Mouse (Mus musculus) CD4-positive, CD25-positive, alpha-beta regulatory T cell, adult 4 months (primary cell): ENCODE measurements at regions not wholly inside any gene's neighbourhood (a gene's known extent, or its start where the extent isn't known, plus 50 kb on each side); places are given as distances from the start of the nearest gene placed in this dataset.

Source experiments
- ATAC-seq: one replicate; pipeline ENCODE4 v1.8.0; 2017

DNA sequence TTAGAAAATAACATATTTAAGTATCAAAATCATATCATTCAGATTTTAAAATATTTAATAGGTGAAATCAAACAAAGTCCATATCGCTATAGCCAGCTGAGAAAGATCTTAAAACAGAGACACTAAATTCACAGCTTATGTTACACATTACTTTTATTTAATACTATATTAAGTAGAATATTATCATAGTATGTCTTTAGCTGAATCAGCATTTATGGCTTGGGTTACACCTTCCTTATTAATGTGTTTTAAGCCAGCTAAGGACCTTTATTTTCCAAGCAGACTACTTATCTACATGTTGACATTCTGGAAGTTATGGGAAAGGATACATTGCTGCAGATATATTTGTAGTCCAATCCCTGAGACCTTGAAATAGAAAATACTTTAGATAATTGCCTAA is 684.9 kb upstream of the Adgrl4 start:
- ATAC-seq, result no peak

DNA sequence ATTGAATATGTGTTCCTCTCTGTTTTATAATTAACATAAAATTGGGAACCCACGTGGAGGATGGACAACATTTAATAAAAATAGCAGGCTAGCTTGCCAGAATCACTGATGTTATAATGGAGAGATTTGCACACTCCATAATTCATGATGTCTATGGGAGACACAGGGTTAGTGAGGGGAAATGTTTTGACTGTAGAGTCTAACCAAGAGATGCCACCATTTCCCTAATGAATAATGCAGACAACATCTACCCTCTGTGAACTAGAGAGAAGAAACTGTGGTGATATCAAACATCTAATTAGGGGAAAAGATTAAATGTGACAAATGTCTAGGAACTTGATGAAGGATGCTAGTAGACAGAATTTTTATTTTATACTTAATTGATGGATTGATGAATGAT is 677.8 kb upstream of the Adgrl4 start:
- no peak for ATAC-seq

DNA sequence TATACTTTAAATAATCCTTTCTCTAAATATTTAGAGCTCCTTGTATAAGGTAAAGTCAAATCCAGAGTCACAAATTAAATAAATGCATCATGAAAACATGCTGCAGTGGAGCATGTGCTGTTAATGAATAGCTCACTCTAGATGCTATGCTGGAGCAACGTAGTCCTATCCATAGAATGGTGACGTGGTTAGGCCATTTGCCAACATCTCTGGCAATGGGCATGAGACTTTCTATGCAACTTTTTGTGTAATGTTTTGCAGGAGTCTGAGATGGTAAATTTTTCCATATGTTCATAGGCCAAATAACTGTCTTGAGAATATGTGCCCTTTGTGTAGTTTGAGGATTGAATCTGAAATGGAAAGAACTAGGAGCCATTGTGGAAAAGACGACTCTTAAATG is 653.1 kb upstream of the Adgrl4 start:
- no peak for ATAC-seq

DNA sequence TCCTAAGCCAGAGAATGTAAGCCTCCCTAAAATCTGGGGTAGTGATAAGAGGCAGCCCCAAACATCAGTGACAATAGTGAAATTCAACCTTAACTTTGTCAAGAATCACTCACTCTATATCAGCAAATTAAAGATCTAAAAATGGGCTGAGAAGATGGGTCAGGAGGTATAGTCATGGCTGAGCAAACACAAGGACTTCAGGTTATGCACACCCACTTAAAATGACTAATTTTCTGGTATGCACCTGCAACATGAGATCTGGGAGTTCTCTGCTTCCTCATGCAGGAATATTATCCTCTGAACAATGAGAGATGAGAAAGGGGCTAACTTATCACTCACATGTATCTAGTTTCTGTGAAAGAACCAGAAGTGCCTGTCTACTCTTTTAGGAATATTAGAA is 619.9 kb upstream of the Adgrl4 start:
- no peak for ATAC-seq

DNA sequence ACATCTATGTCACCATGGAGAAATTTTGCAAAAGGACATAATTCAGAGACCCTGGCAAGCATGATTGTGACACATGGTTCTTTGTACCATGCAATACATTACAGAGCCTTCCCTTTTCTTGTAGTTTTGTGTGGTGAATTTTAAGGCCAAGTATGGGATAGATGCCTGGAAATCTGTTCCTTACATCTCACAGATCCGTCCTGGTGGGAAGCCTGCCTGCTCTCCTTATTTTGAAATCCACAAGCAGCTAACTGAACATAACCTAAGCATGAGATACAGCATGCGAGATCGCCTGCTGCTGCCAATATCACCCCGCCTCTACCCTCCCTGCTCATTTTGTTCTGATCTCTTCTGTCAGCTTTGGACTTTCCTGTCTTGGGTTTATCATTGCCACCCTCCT is 618.3 kb upstream of the Adgrl4 start:
- no peak for ATAC-seq

DNA sequence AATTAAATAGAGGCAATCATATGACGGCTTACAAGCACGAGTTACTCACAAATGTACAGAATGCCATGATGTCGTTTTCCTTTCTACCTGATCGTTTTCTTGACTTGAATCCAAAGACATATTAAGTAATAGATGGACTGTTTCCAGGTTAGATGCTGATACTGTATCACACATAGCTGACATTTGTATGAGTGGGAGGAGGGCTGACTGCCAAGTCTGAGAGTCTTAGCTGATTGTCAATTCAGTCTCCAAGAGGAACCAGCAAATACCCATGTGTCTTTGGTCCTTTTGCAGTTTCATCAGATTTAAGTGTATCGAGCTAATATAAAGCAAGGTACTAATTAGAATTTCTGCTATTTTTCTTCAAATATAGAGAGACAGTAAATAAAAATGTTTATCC is 617.6 kb upstream of the Adgrl4 start:
- no peak for ATAC-seq

DNA sequence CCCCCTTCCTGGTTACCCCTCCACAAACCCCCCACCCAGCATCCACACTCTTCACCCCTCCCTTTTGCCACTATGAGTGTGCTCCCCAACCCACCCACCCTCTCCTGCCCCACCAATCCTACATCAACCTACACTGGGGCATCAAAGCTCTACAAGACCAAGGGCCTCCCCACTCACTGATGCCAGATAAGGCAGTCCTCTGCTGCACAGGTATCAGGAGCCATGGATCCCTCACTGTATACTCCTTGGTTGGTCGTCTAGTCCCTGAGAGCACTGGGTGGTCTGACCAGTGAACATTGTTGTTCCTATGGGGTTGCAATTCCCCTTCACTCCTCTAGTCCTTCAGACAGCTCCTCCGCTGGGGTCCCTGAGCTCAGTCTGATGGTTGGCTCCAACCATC is 591.7 kb upstream of the Adgrl4 start:
- ATAC-seq, result no peak

DNA sequence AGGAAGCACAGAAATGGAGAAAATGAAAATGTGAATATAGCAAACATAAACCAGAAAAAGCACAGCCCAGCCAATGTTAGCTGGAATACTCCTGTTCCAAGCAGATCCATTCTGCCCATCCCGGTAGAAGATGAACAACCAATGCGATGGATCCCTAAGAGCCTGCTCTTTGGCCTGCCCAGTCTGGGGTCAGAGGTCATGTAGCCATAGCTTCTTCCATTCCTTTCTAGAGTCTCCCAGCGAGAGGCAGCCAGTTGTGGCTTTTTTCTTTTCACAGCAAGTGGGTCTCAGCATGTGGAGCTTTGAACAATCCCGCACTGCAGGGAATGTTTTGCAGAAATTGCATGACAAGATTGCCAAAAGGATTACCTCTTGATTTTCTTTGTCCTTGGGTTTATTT is 585.6 kb upstream of the Adgrl4 start:
- no peak for ATAC-seq

DNA sequence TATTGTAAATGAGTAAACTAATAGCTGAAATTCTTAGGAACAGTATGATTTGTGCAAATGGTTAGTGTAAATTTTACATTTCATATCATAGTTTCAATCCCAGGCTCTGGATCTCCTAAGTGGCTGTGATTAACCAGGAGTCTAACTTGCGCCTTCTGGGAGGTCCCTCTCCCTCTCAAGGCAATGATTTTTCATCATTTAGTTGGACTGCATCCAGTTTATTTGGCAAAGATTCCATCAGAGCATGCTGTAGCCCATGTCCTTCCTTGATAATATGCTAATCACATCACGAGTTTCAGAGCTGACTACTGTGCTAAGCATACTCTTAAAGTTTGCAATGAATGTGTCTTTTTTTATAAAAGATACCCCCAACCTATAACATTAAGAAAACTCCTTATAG is 541.0 kb upstream of the Adgrl4 start:
- no peak for ATAC-seq

DNA sequence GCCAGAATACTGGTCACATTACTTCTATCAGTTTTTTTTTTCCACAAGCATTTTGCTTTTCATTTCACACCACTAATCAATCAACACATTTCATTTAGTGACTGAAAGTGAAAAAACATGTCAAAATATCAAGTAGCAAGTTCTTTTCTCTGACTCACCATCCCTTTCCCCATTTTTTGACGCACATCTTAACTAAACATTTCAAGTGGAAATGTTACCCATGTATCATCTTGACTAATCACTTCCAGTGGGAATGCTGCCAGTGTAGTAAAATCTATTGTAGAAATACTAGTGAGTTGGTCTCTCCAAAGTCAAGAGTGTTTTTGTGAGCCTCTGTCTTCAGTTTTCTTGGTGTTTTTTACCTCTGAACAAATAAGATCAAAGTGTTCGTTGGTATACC is 527.6 kb upstream of the Adgrl4 start:
- ATAC-seq, result no peak

DNA sequence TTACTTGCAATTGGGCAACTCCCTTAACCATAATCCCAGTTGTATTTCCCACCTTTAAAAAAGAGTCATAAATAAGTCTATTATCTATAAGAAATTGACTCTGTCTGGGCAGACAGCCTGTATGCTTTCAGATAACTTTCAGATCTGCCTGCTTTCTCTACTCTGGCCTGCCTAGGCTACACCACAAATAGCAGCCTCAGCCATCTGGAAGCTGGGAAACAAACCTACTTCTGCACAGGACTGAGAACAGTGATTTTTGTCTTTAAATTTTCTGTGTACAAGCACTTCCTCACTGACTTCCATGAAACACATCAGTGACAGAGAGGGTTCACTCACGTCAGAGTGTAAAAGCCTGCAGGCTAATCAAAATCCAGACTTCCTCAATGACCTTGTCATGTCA is 482.8 kb upstream of the Adgrl4 start:
- no peak for ATAC-seq

DNA sequence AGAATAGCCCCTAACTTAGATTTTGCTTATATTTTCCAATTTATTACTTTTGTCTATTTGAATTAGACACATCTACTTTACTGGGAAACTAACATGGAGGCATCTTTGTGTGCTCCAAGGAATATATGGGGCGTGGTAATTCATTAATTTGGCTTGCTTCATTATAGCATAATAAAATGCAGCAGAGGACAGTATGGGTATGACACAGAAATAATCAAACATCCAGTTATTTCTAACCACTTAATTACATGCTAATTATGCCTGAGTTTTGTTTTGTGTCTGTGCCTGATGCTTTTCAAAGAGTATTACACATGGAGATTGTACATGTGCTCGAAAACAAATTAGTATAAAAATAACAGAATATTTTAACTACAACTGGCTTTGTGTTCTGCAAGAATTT is 438.0 kb upstream of the Adgrl4 start:
- no peak for ATAC-seq

DNA sequence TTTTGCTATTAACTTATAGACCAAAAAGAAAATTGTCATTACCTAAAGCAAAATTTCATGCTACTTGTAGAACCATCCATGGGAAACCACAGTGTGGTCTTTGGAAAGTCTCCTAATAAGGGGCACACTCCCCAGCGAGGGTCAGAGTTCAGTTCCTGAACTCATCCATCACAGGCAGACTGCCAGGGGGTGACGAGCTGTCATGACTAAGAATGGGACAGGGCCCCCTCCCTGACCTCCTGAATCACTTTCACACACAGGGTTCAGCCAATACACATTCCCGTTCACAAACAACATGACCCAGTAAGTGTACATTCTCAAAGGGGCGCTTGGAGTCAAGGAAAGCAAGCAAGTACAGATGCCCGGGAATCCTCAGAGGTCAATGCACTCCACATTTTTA is 437.5 kb upstream of the Adgrl4 start:
- no peak for ATAC-seq

DNA sequence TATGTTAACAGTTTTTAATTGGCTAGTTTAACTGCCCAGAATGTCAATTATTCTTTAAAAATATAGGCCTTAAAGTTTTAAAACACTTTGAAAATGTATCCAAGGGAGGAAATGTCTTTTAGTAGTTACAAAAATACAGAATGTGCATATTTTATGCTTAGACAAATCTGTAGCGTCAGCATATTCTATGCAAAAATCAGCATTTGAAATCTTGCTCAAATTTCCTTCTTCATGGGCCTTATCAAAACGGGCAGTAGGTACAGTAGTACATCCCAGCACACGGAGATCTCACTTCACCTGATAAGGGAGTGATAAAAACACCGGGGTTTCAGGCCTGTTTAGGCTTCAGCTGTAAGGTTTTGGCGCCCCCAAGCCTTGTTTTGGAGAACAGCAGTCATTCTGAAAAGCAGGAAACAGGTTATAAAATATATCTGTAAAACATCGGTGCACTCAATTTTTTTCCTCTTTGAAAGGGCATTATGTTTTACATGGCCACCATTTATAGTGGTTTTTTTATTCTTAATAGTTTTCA is 435.7 kb upstream of the Adgrl4 start:
- ATAC-seq, result no peak

DNA sequence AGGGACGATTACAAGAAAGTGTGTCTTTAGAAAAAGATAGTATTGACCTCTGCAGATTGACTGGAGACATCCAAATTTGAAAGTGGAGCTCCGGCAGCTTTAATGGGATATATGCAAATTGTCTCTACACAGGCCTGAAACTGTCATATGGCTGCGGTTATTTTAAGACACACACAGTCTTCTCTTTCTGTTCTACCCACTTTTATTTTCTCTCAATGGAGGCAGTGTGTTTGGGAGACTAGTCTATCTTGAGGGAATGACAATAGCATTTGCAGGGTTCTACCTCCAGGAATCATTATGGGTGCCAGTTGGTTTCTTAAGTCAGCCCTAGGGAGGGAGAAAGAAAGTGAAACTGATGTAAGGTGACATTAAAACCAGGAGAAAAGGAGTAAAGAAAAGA is 434.2 kb upstream of the Adgrl4 start:
- no peak for ATAC-seq

DNA sequence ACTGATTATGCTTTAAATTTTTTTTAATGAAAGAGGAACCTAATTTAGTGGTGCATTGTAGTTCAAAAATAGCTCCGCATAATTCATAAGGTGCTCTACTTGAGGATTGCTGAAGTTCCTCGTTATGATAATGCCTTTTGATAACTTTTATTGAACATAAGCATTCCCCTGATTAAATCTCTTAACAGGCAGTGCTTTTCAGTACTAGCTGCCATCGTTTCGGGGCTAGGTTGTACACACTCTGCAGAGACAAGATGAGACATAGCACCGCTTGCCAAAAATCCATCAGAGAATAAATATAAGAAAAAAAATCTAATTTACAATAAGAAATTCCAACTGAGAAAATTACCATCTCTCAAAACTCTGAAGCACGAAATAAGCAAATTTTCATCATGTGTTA is 433.7 kb upstream of the Adgrl4 start:
- ATAC-seq, result no peak

DNA sequence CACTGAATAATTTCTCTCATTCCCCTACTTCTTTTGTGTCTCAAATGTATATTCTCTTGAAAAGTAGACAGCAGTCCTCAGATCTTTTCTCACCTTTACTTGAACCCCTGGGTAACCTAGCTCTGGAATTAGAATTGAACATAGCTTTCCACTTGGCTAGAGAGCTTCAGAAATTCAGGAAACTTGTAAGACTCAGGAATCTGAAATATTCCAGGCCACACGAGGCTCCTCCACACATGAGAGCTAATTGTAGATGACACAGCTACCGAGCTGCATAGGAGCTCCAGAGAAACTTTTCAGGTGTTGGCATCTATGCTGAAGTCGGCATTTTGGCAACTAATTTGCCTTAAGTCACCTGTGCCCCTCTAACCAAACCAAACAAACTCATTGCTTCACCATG is 417.7 kb upstream of the Adgrl4 start:
- no peak for ATAC-seq

DNA sequence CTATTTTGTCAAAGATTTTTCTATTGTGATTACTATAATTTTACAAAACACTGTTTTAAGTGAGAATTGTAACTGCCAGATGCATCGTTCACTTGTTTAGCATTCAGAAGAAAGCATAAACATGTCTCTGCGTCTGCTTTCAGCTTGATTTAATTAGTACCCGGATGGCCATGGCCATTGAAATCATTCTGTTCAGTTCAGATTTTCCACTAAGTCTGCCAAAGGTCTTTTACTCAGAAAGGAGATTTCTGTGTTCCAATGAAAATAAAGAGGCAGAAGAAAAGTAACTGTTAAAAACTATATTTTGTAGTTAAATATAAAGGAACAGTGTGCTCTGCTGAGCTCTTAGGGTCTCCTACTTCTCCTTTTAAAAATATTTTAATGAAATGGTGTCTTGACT is 380.2 kb upstream of the Adgrl4 start:
- no peak for ATAC-seq

DNA sequence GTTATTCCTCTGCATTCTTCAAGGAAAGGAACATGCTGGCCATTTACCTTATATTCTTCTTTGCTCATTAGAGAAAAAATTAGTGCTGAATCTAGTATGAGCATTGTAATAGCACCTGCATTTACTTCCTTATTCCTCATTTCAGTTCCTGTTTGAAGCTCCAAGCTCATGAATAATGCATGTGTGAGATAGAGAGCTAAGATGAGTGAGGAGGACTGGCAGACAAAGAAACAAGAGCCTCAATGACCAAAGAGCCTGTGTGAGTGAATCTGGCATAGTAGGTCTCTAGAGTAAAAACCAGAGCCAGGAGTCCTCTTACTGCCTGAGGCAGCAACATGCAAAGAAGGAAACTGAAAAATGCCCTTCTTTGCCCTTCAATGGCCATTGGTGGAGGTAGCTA is 365.4 kb upstream of the Adgrl4 start:
- no peak for ATAC-seq

DNA sequence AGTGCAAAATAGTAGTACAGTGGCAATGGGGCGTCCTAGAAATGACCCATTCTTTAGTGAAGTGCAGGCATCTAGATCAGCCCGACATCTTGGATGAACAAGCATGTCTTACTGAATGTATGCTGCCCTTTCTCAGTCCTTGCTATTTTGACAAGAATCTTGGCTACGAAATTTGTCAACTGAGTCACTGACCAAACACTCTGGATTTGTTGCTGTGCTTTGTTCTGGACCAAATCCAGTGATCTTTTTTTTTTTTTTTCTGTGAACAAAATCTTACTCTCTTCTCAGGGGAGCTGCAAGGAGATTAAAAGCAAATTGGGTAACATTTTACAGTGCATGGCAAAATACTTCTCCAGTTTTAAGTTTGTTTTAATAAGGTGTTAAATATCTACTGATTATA is 320.9 kb upstream of the Adgrl4 start:
- no peak for ATAC-seq

DNA sequence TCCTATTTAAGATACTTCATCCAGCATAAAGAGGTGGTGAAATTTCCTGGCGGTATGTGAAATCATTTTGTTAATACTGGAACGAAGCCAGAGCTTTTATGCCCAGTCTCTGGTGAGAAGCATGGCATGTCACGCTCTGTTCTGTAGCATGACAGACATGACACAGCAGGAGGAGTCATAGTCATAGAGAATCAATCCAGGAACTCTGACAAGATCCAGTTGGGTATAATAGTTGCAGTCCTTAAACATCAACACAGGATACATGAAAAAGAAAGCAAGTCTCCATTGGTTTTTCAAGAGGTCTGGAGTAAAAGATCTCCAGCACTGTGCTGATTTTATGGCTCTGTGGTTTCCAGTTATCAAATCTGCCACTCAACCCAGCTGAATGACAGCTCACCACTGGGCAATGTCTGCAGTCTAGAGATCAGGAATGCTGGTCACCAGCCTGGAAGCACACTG is 320.1 kb upstream of the Adgrl4 start:
- ATAC-seq, result no peak

DNA sequence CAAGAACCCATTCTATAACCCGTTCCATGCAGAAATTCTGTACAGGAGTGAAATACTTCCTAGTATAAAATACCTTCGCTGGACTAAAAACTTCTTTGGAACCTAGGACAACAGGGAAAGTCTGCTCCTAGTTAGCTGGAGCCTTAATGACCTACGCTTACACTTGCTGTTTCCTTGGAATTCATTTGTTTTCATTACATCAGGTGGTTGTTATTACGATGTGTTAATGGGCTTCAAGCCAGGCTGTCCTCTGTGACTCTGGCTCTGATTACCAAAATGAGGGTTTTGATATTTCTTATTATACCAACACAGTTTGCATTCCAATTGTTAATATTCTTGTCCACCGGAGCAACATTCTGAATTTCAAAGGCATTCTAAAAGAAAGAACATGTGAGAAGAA is 313.6 kb upstream of the Adgrl4 start:
- ATAC-seq, result no peak

DNA sequence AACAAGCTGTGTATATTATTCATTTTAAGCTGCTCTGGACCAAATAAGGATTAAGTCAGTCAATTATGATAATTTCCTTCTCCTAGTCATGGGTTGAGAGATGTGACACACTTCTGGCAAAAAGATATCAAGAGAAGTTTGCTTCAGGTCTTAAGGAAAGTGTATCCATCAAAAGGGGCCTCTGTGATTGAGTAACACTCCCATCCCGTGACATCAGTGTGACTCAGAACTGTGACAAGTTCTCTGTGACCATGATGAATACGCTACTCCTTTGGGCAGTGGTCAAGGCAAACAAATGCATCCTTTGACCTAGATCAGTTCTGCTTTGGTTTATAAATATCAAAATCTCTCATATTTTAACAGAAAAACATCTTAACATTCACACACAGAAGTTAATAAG is 290.8 kb upstream of the Adgrl4 start:
- ATAC-seq, result no peak

DNA sequence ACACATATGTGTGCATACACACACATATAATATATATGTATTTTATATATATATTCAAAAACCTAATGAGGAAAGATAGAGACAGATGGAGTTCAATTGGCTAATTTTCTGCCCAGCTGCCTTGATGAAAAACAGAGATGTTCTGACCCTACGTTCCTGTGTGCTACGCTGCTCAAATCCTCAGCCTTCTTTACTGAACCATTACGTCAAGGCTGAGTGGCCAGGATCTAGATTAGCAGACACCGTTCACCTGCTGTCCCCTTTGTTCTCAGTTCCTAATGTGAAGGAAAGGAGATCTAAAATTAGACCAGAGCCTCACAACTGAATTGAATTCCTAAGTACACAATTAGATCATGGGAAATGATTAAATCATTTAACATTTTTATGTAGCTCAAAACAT is 284.3 kb upstream of the Adgrl4 start:
- no peak for ATAC-seq

DNA sequence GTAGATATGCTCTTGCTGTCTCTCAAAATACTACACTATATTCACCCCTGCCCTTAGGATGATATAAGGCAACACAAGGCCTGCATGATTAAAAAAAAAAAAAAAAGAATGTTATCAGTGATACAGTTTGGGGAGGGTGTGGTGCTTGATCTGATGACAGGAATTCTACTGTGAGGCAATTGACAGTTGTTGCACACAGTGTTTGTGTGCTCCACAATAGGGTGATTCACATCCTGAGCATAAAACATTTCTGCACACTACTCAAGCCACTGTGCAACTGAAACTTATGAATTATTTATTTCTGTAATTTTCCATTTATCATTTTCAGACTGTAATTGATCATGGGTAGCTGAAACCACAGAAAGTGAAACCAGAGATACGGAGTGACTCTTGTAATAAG is 277.2 kb upstream of the Adgrl4 start:
- no peak for ATAC-seq

DNA sequence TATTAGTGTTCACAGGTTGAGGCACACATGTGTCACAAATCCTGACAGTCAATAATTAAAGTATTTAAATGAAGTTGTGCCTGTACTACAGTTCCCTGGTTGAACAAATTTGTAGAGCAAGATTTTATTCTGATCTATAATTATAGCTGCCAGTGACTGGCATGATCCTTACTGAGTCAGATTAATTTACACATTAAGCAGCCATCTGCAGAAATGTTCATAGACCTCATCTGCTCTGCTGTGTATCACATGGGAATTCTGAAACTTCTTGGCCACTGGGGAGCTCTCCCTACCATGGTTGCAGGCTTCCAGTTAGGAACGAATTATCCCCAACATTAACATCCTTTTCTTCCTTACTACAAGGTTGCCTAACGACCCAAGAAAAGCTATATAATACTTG is 255.6 kb upstream of the Adgrl4 start:
- no peak for ATAC-seq
